Mouse (Mus musculus): ENCODE results near the gene Lrrk1.

The Lrrk1 gene

DNA sequence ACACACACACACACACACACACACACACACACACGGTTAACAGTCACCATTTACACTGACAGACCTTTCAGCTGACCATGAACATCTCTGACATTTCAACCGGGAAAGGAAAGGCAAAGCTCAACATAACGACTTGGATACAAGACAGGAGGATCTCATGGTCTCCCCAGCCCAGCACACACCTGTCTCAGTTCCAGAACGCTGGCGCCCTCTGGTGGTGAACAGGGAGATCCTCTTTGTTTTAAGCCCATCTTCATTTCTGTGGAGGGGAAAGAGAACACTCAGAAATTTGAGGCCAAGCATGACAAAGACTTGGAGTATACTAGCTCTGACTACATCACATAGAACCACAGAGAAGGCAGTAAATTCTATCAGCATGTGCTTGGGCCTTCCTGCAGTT lies 87.5 kb downstream of the Lrrk1 start:
- peak; percentile 52 for DNase-seq (ENCODE audit: low read depth, low spot score)

DNA sequence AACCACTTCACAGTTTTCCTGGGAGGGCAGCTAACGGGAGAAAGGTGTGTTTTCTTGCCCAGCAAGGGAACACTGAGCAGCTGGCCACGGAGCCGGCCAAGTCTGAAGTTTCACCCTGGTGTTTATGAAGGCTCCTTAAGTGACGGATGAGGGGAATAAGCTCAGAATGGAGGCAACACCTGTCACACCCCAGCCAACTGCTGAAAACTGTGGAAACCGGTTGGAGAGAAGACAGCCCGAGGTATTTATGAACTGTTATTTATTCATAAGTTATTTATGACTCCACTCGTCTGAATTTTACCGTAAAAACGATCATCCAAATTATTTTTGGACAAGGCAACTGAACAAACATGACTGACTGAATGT lies 90.5 kb downstream of the Lrrk1 start:
- DNase-seq (ENCODE audit: low read depth, low spot score), result no peak

DNA sequence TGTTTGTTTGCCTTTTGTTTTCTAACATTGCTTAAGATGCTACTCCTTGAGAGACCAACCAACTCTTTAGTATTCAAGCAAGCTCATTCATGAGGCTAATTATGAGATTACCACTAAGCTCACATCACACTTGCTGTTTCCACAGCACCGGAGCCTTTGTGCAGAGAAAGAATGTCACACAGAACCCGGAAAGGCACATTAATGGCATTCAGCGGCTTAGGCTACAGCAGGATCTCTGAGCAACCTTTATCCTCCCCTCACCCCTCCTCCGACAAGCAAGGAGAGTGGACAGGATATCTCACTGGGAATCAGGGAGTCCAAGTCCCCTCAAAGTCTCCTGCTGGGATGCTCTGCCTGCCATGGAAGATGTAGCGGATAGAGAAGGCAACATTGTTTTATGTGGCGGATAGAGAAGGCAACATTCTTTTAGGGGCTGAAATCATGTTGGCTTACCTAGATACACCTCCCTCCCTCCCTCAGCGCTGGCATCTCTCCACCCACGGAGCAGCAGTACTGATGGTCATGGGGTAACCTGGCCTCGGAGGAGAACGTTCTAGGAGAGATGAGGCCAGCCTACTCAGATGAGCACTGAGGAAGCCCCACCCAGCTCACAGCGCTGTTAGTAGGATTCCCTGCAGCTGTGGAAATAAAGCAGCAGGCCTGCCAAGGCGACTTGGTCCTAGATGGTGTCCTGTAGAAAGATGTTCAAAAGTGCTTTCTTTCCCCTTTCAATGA lies 91.1 kb downstream of the Lrrk1 start:
- DNase-seq (ENCODE audit: low read depth, low spot score), result no peak

DNA sequence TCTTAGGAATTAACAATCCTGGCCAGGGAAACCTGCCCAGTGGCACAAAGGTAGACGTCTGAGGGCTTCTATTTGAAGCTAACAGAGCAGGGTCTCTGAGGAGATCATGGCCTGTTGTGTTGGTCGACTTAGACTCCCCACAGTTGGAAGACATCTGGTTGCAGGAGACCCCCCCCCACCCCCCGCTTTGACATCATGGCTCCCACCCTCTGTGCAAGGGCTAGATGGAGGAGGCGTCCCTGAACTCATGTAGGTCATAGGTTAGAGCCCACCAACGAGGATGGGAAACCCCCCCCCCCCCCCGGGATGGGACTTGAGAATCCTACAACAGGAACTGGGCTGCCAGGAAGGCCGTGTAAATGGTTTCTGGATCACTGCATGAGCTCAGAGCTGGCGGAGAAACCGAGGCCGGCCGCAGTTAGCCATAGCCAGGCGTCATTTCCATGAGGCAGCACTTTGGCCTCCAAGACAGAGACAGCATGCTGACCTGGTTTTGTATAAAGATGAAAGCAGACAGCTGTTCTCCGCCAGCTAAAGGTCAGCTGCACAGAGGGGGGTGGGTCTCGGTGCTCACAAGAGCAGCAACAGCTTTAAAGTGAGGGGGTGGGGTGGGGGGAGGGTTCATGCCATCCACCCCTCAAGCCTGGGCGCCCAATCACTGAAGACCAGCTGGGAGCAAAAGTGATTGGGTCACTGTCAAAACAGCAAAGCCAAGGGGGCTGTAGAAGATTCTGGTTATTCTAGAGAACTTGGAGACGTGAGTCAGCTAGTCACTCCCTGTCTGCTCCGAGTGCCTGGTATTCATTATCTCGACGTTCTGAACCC lies 95.4 kb downstream of the Lrrk1 start:
- DNase-seq (ENCODE audit: low read depth, low spot score), result no peak

DNA sequence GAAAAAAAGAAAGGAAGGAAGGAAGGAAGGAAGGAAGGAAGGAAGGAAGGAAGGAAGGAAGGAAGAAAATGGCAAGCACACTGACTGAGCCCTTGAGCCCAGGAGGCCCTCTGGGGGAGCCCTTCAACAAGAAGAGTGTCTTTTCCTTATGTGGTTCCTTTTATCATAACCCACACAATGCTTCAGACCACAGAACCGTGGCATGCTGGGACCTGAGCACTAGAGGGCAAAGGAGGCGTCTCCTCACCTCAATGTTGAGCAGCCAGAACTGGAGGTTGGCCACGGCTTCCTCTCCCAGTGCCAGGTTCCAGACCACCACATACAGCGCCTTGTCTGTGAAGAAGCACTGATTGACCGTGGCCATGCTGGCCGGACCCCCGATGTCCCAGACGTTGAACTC lies 96.1 kb downstream of the Lrrk1 start:
- DNase-seq (ENCODE audit: low read depth, low spot score), result no peak

DNA sequence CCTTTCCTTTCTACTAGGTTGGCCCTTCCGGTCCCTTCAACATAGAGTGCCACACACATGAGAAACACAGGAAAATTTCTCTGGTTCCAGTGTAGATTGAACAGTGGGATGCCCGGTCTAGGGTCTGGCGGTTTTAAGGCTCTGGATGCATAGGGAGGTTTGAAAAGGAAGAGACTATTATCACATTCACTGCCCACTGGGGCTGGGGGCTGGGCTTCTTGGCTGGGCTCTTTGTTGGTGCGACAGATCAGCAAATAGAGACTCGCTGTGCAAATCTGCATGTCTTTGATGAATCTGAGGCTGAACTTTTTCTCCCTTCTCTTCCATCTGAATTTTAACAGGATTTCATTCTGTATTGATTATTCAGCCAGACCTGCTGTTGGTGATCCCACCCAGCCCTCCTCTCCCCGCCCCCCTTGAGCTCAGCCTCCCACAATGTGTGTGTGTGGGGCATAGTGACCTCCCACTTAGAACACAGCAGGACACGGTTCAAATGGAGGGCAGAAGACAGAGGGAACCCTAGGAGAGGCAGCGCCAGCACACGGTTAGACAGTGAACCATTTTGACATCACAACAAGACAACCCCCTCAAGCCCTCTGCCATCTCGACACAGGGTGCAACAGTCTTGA lies 105.1 kb downstream of the Lrrk1 start:
- DNase-seq (ENCODE audit: low read depth, low spot score), result no peak

DNA sequence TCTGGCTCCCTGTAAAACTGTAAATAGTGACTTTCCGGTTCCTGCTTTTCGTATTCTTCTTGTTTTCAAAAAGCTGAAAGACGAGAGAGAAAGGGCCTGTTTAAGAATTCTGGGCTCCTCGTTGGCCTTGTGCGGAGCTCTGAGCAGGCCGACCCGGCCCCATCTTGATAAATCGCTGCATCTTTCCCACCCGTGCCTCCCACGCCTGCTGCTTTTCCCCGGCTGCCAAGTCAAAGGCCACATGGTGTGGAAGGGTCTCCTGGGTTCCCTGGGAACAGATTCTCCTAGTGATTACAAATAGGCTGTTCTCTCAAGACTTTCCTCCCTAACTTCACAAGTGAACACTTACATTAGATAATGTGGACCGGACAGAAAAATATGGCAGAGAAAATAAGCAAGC lies 105.9 kb downstream of the Lrrk1 start:
- no peak for DNase-seq (ENCODE audit: low read depth, low spot score)

DNA sequence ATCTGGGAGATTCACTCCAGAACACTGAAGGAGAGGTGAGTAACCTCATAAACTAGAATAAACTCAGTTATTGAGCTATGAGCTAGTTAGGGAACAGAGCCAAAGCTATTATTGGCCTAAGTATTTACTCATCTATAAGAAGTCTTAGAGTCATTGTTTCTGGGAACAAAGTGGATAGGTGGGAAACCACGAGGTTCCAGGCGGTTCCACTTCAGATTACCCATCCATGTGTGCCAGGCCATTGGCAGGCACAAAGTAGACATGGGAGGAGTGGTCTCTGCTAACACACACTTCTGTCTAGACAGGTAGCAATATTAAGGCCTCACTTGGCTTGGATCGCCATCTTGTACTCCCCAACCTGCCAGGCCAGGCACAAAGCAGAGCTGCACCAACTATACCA lies 110.1 kb downstream of the Lrrk1 start:
- DNase-seq (ENCODE audit: low read depth, low spot score), result no peak

DNA sequence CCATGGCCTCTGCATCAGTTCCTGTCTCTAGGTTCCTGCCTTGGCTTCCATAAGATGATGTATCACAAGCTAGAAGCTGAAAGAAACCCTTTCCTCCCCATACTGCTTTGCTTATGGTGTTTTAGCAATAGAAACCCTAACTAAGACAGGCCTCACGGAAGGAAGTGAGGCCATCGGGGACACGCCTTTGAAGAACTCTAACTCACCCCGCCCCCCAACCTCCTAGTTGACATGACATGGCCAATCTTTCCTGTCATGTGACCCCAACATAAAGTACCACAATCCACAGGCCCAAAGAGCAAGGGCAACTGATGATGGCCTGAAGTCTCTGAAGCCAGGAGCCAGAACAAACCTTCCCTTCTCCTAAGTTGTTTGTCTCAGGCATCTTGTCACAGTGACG lies 114.7 kb downstream of the Lrrk1 start:
- DNase-seq (ENCODE audit: low read depth, low spot score), result no peak

DNA sequence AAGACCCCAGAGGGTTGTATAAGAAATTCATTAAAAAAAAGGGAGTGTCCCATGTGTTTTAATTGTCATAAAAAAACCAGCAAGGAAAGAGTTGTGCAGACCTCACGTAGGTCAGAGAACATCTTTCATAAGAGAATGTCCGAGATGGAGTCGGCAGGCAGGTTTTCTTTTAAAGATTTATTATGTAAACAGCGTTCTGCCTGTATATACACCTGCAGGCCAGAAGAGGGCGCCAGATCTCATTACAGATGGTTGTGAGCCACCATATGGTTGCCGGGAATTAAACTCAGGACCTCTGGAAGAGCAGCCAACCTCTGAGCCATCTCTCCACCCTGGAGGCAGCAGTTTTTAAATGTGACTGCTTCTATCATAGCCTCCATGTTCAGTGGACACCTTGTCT lies 116.9 kb downstream of the Lrrk1 start:
- DNase-seq (ENCODE audit: low read depth, low spot score), result no peak

DNA sequence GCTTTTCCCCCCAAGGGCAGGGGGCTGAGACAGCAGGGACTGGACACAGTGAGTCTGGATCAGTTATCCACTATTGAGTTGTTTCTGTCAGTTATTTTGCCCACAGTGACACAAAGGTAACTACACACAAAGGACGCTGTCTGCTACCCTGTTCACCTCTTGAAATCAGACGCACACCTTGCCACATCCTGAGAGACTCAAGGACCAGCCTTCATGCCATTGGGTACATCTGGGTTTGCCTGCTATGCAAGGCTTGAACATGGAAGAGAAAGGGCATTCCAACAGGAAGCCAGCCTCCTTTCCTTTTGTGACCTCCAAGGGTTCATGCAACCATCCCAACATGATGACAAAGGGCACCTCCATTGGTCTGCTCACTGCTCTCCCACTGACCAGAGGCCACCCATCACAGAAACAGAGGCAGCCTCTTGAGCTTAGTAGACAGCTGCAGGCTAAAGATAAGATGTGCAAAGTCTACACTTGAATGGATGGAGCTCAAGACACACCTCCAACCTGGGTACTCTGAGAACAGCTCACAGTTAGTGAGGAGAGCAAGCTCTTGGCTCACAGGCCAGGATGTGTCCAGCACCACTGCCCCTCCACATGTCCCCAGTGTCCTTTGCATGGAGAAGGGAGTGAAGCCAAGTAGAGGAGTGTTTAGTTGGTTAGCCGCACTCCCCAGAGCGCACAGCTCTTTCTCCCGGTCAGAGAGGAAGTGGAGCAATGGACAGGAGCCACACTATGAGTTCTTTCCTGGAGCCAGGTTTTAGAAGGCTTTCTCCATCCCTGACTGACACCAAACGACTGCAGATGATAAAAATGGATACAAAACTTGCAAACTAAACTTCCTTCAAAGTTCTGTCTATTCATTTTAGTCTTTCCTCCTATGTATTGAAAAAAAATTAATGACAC lies 121.0 kb downstream of the Lrrk1 start:
- no peak for DNase-seq (ENCODE audit: low read depth, low spot score)

DNA sequence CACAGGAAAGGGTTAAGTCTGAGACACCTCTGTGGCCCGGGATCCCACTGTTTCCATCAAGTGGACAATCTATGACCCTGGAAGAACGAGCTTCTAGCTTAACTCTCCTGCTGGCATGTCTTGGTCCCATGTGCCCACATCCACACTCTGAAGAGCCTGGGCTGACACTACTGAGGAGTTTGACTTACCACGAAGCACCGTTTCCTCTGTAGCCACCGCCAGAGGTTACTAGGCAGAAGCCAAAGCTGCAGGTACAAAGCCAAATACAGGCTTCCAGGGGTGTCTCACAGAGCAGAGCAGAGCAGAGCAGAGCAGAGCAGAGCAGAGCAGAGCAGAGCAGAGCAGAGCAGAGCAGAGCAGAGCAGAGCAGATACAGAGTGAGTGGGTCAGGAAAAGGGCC lies 124.7 kb downstream of the Lrrk1 start:
- DNase-seq (ENCODE audit: low read depth, low spot score), result no peak

DNA sequence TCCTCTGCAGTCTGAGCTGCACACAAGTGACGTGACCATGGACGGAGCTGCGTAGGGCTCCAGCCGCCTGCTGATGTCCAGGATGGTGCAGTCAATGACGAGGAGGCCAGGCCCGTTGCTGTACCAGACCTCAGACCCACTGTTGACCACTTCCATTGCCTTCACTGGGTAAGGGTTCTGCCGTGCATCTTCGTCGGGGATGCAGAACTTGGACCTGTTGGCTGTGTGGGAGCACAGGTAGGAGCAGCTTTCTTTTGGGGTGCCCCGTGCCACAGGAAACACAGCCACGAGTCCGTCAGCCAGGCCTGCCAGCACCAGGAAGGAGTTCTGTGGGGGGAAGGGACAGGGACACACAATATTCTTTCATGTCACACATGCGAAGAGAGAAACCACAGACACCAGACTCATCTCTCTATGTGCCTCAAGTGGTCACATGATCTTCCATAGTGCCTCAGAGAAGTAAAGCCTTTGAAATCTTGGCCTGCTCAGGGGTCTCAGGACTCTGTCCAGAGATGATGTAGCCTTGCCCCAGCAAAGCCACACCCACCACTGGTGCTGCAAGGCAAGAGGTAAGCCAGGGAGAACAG lies 125.5 kb downstream of the Lrrk1 start:
- no peak for DNase-seq (ENCODE audit: low read depth, low spot score)

DNA sequence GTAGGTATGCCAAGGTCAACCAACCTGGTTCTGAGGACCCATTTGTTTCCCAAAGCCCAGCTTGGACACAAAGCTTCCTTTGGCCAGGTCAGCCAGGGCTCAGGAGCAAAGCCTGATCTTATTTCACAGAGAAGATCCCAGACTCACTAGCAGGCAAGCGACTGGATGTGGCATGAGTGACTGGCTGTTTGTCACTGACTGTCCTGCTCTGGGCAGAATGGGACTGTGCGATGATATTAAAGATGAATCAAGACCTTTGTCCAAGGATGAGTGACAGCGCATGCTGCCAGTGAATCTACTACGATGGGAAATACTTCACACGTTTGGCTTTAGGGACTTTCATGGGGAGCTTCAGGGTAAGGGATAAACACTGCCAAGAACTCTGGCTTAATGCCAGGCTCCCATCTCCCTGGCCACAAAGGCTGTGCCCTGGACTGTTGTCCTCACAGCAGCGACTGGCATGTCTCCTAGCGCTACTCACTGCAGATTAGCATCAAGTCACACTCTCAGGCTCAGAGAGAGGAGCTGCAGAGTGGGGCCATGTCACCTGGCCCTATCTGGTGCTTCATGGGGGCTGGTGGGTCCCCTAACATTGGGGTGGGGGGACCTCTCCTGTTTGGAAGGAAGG lies 127.3 kb downstream of the Lrrk1 start:
- DNase-seq (ENCODE audit: low read depth, low spot score), result no peak

DNA sequence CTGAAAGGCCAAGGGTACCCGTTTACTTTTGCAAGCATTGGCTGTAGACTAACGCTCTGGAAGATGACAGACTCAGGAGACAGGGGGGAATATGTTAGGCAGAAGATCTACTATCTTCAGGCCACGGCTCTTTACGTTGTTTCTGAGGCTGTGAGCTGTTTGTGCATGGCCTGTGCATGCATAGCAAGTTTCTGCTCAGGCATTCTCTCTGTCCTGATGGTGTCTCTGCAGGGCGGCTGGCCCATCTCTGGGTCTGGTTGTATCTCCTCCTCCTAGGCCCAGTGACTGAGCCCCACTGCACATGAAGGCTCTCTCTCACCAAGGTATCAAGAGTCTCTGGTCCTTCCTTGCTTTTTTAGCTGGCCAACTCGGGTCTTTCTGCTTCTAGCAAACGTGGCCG lies 127.9 kb downstream of the Lrrk1 start:
- DNase-seq (ENCODE audit: low read depth, low spot score), result no peak

DNA sequence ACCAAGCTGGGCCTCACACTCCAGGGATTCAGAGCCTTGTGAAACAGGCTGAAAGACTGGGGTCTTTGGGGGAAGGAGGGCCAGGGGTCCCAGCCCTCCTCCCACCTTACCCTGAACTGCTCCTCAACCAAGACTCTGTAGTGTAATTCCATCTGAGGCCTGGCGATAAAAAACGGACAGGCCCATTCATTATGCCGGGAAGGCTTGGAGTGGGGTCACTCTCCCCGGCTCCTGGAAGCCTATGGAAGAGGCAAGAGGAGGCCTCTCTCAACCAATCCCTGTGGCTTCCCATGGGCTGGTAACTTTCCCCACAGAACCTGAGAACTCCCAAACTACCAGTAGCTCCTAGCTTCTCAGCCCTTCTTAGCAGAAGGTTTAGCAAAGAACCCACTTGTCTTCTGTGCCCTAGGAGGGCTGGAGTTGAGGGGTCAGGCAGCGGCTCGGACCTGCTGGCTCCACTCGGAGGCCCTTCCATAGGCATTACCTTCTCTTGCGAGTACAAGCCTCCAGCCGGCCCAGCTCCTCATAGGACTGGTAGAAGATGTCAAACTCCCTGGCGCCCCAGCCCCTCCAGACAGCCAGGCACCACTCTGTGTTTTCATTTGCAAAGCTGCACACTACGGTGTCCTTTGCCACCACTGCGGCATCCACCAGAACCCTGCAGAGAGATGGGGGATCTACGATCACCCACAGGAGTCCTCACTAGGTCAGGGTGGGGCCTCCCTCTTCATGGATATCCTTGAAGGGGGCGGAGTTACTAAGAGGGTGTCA lies 128.5 kb downstream of the Lrrk1 start:
- no peak for DNase-seq (ENCODE audit: low read depth, low spot score)

DNA sequence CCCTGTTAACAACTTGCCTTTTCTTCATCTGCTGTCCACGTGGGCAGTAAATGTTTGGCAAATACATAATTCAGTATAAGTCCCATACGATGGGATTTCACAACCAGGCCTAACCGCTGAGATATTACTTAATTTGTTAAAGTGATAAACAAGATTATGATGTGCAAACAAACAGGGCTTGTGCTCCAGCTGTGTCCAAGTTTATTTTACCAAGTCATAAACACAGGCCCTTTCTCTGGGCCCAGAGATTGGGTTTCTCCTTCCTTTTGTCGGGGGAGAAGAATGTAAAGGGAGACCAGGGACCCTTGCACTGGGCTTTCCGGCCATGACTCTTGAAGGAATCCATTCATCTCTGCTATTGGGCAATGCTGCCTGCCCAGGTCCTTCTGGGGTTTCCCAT lies 129.2 kb downstream of the Lrrk1 start:
- DNase-seq (ENCODE audit: low read depth, low spot score), result no peak

DNA sequence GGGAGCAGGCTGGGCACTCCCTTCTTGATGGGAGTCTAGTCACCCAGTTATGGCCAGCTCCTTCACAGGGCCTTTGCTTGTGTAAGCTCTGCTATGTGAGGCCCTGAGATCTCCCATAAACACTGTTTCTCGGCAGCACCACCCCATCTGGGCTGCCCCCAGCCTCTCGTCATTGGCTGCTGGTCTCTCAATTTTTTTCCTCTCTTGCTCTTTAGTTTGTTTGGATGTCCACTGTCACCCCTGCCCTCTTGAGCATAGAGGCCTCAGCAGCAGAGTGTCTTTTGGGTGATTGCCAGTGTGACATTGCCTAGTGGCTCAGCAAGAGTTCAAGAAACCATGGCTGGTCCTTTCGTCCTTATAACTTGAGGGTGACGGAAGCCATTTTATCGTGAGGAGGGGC lies 130.9 kb downstream of the Lrrk1 start:
- DNase-seq (ENCODE audit: low read depth, low spot score), result no peak

DNA sequence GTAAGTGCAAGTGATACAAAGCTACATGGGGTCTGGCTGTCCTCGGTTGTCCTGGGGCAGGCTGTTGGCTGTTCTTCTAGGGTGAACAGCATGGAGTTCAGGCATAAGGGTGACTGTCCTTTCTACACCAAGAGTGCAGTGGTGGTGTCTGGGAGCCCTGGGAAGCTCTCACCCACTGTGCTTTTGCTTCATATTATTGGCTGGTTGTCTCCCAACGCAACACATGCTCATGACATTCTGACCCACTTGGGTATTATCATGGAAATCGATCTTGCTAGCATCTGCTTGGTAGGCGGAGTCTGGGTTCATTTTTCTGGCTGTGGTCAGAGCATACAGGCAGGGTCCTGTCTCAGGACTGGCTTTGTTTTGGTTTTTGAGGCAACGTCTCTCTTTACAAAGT lies 131.7 kb downstream of the Lrrk1 start:
- DNase-seq (ENCODE audit: low read depth, low spot score), result no peak

DNA sequence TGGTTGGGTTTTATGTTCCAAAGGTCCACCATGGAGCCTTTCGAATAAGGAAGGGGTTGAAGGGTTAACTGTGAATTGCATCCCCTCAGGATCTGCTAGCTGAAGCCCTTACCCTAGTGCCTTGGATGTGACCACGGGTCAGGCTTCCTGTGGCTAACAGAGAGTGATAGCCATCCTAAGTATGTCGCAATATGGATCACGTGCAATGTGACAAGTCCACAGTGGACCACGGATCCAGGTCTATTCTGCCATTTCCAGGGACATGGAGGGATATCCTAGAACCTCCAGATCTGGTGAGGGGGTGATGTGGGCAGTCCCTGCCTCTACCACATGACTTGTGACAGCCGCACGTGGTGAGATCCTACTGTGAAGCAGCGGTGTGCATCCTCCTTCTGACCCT lies 133.2 kb downstream of the Lrrk1 start:
- no peak for DNase-seq (ENCODE audit: low read depth, low spot score)
